Mouse (Mus musculus) ovary, postnatal 14 days (tissue): ENCODE measurements at regions not wholly inside any gene's neighbourhood (a gene's known extent, or its start where the extent isn't known, plus 50 kb on each side); places are given as distances from the start of the nearest gene placed in this dataset.
A peak's percentile ranks its signal among the peaks of the same experiment; 100 is the strongest.

ENCODE experiments used
- DNase-seq: peaks from one replicate; pipeline ENCODE4 v3.0.0; 2022; ENCODE audit warnings: low spot score

DNA sequence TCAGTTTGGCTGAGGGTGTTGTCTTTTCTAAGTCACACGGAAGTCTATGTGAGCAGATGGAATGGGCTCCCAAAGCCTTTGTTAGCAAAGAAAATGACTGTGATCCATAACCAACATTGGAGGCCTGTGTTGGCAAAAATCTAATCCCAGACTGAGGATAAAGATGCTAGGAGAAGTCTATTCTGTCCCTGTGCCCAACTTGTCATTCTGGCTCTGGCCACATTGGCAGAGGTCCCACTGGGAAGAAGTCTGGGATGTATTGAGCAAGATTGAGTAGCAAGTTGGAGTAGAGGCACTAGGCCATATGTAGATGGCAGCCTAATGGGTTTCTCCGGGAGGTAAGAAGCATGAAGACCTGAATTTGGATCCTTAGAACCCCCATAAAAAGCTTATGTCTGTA lies 54.1 kb downstream of the Nog start:
- DNase-seq = no peak

GRCm38 (mm10) chr11:89243370-89243769 lies 58.8 kb downstream of the Nog start:
- peak; percentile 44 for DNase-seq

DNA sequence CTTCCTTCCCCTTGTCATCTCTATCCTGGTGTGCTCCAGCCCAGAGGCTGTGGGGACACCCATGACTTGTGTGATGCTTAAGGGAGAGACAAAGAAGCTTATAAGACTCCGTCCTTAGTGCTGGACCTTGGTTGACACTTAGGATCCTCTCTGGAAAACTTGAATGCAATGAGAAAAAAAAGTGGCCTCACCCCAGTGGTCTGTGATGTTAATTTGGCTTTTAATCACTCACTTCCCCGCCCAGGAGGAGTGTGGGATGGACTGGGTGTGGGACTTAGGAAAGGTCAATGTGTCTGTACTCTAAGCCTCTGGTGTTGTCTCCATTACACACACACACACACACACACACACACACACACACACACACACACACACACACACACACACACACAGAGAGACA lies 60.0 kb downstream of the Nog start:
- no peak for DNase-seq

- DNase-seq = no peak
Measured at GRCm38 (mm10) chr11:89239891-89240290, 62.2 kb downstream of the Nog start.

- DNase-seq = no peak
Measured at GRCm38 (mm10) chr11:89236904-89237303, 65.2 kb downstream of the Nog start.

GRCm38 (mm10) chr11:89232884-89233480 lies 69.2 kb downstream of the Nog start:
- DNase-seq = no peak

DNA sequence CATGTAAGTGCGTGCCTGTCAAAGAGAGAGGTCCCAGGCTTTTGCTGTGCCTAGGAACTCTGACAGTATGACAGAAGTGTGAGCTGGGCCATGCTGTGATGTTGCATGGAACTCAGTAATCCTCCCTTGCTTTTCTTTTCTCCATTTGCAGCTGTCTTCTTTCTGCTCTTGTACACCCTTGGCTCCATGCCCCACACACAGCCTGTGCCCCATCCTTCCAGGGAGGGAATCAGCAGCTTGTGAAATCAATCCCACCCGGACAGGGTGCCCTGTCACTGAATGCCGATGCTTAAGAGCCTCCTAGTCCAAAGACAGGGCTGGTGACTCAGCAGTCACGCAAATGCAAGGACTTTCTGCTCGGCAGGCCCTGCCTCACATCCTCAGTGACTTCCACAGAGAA lies 72.4 kb downstream of the Nog start:
- DNase-seq = no peak

GRCm38 (mm10) chr11:89213204-89213603 lies 88.9 kb downstream of the Nog start:
- DNase-seq = no peak

DNA sequence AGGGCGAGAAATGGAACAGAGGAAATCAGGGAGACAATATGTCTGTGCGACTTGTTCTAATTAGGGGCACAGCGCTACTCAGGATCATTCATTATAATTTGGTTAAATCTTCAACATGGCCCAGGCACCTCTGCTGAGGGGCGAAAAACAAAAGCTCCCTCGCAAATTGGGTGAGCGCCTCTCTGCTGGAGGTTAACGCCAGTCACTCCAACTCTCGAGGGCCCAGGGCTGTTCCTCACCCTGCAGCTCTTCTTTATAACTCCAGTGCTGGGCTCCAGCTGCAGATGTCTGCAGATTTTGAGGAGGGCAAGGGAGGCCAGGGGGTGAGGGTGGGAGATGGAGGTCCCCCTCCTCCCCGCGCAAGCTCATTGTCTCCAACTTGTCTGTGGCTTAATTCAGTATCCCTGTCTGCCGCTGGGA lies 92.6 kb downstream of the Nog start:
- peak; percentile 15 for DNase-seq

GRCm38 (mm10) chr11:89209072-89209471 lies 93.1 kb downstream of the Nog start:
- DNase-seq = peak; percentile 6

DNA sequence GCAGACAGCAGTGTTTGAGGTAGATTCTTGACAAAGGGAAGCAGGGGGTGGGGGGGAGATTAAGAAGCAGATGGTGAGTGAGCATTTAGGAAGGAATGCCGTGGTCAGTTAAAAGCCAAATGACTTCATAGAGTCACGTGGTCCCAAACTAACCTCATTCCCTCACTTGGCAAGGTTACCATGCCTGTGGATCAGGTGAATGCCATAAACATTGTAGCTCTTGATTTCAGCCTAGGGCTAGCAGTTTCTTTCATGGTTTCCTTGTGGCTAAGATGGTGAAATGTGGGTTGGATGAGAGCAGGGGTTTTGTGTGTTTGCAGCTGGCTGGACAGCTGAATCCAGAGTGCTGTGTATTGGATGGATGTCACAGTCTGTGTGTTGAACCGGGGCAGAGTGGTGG lies 95.3 kb downstream of the Nog start:
- no peak for DNase-seq

GRCm38 (mm10) chr11:89204948-89205545 lies 97.1 kb downstream of the Nog start:
- DNase-seq = no peak

GRCm38 (mm10) chr11:89200458-89200857 lies 101.7 kb downstream of the Nog start:
- no peak for DNase-seq

- no peak for DNase-seq
Measured at GRCm38 (mm10) chr11:89192815-89193214, 109.3 kb downstream of the Nog start.

DNA sequence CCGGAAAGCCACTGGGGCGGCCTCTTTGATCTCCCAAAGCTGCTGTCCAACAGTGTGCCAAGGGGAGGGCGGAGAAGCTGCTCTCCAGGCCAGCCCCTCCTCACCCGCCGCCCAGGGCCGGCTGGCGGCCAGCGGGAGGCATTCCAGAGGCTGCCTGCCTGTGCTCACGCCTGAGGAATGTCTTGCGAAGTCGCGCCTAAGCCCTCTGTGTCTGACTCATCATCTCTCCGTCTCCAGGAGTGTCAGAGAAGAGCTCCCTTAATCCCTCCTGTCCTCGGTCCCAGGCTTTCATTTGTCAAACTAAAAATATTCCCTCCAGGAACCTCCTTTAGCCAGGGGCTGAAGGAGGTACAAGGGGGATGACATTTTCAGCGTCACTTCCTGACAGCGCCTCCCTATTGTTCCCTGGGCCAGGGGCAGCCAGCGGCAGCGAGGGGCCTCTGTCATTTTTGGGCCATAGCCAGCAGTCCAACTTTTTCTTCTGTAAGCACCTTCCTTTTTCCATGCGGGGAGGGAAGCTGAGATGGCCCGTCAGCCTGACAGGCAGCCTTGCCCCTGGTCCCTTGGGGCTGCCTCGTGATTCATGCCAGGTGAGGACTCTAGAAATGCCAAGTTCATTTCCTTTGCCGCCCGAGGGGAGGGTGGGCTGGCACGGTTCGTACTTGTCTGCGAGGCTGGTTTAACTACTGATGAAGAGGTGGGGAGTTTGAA lies 113.4 kb downstream of the Gm525 start:
- DNase-seq = peak; percentile 77

DNA sequence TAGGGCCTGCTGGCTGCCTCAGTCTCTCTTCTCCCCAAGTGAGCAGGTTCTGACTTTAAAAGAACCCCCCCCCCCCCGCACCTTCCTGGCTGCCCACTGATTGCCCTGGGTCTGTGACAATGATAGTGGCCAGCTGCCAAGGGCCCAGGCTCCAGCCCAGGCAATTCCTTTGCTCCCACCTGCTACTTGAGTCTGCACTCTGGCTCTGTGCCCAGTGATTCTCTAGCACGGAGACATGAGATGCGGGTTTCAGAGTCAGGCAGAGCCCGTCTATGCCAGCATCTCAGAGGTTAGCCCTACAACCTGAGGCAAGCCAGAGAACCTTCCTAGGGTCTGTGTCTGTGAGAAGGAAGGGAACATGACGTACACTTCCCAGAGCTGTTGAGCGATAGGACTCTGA lies 112.2 kb downstream of the Gm525 start:
- peak; percentile 22 for DNase-seq

DNA sequence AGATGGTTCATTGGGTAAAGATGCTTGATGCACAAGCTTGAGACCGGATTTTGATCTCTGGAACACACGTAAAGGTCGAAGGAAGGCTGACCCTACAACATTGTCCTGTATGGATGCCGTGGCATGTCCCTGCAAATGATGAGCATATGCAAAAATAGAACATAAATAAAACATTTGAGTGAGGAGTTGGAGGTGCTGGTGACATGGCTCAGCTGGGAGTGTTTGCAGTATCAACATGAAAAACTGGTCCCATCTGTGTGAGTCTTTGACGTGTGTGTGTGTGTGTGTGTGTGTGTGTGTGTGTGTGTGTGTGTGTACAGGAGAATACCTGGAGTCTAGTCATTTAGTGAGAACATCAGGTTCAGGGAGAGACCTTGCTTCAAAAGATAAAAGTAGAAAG lies 107.8 kb downstream of the Gm525 start:
- no peak for DNase-seq

GRCm38 (mm10) chr11:89178436-89178835 lies 104.8 kb downstream of the Gm525 start:
- no peak for DNase-seq

DNA sequence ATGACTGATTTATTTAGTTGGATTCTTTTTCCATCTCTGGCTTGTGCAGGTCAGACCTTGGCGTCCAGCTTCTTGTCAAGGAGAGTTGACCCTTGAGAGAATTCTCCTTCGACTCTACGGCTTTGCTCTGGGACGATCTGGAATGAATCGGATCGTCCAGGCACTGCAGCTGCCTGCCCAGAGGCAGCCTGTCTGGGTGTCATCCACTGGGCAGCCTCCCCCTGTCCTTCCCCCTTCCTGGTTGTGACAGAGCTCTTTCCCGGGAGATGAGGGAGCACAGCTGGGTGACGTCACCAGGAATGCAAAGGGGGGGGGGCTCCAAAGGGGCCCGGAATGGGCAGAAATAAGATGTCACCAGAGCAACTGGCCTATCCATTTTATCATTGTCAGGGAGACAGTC lies 101.9 kb downstream of the Gm525 start:
- no peak for DNase-seq

DNA sequence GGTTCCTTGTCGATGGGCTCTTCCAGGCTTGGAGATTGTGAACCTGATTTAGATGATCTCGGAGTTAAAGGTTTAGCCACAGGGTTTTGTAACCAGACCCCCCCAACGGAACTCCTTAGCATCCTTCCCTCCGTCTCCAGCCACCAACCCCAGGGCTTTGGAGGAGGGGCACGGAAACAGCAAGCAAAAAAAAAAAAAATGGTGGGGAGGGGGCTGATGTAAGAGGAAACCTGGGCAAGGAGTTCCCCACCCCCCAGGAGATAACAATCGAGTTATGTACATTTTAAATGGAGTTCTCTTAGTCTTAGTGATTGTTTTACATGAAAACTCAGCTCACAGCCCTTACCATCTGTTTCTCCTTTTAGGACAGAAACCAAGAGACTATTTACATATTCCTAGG lies 101.3 kb downstream of the Gm525 start:
- no peak for DNase-seq

DNA sequence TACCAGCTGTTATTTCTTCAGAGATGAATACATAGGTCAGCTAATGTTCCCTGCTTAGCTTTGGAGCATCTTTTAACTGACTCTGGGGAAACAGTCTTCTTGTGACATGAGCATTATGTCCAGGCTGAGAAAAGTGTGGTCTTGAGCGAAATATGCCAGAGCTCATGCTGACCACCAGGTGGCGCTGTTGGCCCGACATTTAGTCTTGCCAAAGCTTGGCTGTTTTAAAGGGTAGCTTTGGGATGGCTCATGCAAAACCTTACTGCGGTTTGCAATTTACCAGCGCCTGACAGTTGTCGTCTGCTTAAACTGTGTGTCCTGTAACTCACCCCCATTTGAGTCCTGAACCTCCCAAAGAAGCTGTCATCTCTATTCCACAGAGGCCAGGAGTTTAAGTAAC lies 91.6 kb downstream of the Gm525 start:
- DNase-seq = peak; percentile 84

DNA sequence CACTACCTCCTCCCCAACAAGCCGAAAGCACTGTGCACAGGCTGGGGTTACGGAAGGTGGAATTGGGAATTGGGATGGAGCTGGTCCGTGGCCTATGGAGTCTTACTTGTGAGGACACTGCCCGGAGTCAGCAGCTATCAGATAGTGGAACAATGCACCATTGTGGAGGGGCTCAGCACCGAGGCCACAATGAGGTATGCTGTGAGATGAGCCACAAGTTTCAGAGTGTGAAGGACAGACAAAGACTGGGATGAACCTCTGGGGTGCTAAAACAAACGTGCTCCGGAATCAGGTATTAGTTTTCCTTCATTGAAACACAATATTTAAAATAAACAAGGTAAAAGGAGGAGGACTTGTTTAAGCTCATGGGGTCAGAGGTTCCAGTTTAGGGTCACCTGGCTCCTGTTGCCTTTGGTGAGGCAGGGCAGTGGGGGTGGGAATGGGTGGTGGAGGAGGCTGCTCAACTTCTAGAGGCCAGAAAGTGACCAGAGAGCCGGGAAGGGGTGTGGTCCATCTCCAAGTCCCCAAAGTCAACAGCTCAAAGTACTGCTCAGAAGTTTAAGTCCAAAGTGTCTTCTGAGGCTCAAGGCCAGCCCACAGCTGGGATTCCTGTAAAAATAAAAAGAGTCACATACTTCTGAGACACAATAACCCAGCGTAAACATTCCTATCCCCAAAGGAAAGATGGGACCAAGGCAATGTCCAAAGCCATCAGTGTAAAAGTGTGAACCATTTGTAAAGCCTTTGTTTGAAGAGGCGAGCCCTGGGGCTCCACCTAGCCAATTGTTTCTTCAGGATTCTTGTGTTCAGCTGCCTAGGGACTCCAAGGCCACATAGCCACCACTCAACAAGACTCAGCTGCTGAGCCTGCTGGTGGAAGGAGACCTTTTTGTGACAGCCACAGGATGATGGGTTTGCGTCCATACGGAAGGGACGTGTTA lies 80.1 kb downstream of the Gm525 start:
- DNase-seq = no peak

DNA sequence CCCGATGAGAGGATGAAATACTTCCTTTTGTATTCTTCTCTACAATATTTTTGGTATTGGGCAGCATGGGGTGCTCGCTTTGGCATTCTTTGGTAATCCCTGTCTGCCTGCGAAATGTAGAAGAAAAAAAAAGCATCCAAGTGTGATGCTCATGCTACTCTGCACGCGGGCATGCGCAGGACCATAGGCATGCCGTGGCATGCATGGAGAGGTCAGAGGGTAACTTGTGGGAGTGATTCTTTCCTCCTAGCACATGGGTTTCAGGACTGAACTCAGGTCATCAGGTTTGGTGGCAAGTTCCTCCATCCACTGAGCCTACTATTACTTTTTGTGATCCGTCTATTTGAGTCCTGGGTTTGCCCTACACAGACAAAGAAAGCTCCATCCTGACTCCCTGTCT lies 74.3 kb downstream of the Gm525 start:
- no peak for DNase-seq
